Mouse (Mus musculus) left cerebral cortex, postnatal 25 days (tissue): ENCODE data around the gene Rpap2. TPM values are rescaled to one million over a fixed set of nuclear protein-coding genes. Genes with fewer than 3 reads are reported as not detected.
A peak's percentile ranks its signal among the peaks of the same experiment; 100 is the strongest.

ENCODE experiments used
- DNase-seq, 2 experiments: peaks; one replicate each; pipeline ENCODE4 v3.0.0; 2022; ENCODE audit warnings: low spot score in 2 of 2, mixed read lengths in 1 of 2
- intact Hi-C: fragments of 180-260 bp; cut with DNase I; formaldehyde crosslinking; loops from one replicate; pipeline ENCODE4 v1.15.1; 2025
- total RNA-seq, 2 experiments: library from RNA; stranded (reverse); gene quantifications; 2 replicates each; pipeline ENCODE4 v1.2.3; 2021

Rpap2 gene
- total RNA-seq, 2 experiments from 2014 or later, result 23.1 to 23.3 TPM

DNA sequence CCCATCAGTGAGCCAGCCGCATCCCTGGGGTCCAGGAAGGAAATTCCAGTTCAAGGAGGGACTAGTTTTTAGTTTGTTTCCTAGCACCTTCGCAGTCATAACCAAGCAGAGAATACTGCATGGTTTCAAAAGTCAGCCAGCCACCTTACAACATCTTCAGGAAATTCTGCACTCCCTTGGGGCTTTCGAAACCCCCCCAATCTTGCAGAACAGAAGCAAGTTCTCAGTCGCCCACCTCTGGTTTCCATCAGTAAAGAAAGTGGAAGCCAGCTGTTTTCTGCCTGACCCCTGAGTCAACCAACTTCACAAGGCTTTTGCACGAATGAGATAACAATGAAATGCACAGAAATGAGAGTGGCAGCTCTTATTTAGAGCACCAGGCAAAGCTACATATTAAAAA lies 81.2 kb downstream of the Rpap2 start:
- intact Hi-C loops, result no loop called here
- no peak for DNase-seq

DNA sequence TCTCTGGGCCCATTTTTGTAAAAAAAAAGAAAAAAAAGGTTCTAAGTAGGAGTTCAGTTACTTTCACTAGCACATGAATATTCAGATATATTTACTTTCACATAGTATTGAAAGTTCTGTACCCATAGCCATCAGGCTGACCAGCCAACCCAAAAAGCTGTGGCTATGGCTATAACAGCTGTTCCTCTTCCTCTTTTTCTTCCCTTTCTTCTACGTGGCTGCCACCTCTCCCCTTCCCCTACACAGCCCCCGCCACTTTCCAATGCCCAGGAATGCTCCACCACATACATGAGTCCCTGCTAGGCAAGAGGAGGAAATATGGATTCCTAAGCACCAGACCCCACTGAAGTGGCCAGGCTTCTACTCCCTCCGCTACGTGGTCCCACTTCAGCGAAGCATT lies 84.1 kb downstream of the Rpap2 start:
- no peak for DNase-seq

DNA sequence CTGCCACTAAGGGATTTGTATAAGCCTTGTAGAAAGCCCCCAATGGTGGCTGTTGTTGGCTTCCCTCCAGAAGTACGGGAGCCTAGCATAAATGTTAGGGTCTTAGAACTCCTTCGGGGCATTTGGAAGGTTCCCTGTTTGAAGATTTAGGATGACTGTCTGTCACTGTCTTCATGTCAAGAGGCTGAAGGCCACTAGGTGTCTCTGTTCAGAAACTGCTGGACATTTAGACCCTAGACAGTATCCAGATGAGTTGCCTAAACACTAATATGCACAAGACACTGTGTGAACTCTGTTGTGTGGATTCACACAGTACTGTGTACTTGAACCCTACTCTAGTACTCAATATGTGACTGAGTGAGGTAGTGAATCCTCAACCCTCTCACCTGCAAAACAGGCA lies 87.2 kb downstream of the Rpap2 start:
- intact Hi-C loops, result no loop called here
- DNase-seq, result no peak

More for the DNA sequence above, 84.1 kb downstream of the Rpap2 start:
- intact Hi-C loops, result no loop called here

DNA sequence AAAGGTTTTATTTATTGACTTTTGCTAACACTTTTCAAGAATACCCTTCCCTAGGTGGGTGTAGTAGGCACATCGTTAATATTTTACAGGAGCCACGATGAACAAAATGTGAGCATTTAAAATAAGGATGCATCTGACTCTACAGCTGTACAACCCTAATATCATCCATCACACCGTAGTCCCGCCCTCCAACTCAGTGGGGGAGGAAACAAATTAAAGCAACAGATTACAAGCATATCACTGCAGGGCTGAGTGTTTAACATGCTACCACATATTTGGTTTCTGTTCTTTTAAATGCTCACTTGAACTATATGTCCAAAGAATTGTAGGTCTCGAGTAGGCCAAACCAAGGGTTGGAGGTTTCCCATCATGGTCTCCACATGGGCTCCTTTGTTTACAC lies 90.0 kb downstream of the Rpap2 start:
- no peak for DNase-seq
- intact Hi-C loops, result no loop called here

DNA sequence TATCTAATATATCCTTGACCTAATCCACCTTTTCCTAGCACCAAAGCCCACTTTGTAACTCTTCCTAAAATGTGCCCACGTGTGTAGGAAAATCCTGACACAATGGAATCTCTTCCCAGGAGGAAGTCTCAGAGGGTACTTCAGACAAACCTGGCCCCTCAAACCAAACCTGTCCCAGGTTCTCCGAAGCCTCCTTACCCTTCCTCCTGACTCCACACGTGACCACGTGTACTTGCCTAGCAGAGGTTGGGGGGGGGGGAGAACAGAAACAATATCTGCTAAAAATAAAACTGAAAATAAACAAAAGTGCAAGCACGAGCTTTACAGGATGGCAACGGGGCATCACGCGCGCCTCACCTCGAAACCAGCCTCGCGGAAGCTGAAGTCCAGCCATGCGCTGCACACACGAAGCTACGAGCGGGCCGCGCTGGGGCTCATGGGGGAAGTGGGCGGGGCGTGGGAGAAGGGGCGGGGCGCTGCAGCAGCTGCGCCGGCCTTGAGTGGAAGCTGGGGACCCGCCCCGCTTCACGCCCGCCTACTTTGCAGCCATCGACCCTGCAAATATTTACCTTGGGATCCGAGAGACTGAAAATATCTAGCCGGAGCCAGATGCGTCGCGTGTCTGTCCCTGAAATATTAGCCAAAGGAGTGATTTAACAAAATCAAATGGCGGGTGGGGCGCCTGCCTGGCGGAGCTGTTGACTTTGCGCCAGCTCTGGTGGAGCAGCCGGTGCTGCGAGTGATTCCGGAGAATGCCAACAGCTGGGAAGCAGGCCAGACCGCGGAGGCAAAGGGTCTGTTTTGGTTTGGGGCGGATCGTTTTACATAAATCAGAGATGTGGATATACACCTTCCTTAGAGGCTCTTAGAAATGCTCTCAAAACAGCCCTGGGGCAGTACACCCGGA lies 90.7 kb downstream of the Rpap2 start:
- DNase-seq, result peak; percentile 52 to 61
- intact Hi-C loops, result no loop called here

DNA sequence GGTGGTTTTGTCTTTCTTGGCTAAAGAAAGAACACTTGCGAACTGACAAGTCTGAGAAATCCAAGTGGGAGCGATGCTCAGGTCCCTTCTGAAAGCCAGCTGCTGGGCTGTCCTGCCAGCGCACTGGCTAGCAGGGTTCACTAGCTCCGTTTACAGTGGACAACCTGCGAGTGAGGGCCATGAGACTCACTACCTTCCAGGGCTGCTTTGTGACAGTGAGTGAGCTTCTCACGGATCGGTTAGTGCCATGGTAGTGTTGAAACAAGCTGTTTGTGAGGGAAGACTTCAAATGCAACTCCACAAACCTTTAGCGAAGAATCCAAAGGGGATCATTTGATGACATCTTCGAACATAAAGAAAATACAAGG lies 91.3 kb downstream of the Rpap2 start:
- intact Hi-C loops, result no loop called here
- DNase-seq, result no peak

DNA sequence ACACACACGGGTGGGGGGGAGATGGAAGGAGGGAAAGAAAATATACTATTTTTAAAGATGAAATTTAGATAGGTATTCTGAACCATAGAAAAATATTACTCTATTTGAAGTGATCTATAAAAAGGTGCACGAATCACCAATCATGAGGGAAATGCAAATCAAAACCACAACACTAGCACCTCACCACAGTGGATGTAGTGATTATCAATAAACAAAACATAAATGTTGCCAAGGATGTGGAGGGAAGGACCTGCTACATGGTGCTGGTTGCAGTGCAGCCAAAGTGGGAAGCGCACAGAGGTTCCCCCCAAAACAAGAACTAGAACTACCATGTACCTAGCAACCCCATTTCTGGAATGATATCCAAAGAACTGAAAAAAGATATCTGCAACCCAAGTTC lies 97.8 kb downstream of the Rpap2 start:
- intact Hi-C loops, result no loop called here
- no peak for DNase-seq

DNA sequence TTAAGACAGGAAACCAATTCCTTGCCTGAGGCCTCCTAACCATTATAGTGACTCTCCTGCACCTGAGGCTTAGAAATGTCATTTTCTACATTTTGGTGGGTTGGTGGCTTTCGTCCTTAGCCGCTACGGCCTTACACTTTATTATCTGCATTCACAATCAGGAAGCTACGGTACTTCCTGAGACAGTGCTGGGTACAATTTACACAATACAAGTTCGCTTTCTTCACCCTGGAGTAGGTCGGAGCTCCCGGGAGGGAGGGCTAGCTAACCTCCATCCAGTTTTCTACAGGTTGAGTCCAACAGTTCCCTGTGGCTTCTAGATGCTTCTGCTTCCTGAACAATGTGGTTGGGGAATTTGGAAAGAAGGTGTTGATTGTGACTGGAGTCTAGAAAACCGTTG lies 101.7 kb downstream of the Rpap2 start:
- intact Hi-C loops, result no loop called here

DNA sequence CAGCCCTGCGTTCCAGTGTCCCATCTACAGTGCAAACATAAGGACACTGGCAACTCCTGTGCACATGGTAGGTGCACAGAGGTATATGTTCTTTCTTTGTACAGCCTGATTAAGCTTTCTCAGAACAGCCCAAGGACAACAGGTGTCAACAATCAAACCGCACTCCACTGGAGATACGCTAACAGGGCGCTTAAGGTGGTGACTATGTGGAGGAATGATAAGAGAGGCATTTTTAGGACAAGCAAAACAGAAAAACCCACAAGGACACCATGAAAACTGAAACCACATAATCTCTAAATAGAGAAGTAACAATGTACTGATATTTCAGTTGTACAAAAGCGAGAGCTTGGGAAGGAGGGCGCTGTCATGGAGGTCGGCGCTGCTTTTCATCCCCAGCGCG lies 103.7 kb downstream of the Rpap2 start:
- intact Hi-C loops, result no loop called here
- DNase-seq, result no peak

More for the DNA sequence above, 101.7 kb downstream of the Rpap2 start:
- DNase-seq, result no peak

DNA sequence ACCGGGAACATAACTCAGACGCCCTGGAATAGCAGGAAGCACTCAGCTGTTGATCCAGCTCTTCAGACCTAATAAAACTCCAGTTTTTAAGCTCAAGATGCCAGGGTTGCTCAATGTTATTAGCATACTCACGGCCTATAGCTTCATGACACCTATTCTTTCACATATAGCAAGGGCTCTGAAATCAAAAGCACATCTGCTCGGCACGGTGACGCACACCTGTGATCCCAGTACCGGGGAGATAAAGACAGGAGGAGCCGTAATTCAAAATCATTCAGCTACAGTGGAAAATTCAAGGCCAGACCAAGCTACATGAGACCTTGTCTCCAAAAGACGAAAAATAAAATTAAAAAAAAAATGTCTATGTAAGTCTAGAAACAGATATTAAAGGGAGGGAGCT lies 104.5 kb downstream of the Rpap2 start:
- no peak for DNase-seq
- intact Hi-C loops, result no loop called here

DNA sequence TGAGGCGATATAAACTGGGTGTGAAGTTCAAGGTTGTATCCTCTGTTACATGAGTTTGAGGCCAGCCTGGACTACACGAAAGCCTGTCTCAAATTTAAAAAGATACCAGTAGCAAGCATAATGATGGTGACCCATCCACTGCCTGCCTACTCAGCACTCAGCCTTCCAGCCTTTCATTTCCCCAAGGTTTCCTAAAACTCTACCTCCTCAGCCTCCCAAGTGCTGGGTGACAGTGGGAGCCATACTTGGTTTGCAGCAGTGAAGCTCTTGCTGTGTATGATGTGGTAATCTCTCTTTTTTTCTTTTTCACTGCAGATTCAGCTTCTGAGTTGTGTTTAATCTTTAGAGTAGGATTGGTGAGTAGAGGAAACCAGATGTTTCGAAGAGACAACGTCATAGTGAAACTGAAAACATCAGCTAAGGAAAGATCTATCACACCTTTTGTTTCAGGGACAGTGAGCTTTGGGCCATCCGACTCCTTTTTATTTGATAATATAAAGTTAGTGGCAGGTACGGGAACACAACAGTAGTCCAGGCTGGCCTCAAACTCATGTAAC lies 106.1 kb downstream of the Rpap2 start:
- intact Hi-C loops, result no loop called here

DNA sequence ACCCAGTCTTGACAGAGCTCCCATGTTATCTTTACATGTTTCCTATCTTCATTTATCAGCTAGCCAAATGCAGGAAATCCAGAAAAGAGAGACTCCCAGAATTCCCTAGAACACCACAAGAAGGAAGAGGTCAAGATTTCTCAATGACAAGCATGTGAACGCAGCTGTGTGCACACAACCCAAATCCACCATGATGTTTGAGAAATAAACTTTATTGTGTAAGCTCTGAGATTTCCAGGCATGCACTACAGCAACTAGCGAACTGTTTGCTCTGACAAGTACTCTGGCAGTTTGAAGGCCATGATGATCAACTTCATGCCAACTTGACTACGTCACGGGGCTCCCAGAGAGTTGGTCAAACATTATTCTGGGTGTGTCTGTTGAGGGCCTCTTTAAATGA lies 108.6 kb downstream of the Rpap2 start:
- DNase-seq, result no peak
- intact Hi-C loops, result no loop called here

More for the DNA sequence above, 106.1 kb downstream of the Rpap2 start:
- no peak for DNase-seq

DNA sequence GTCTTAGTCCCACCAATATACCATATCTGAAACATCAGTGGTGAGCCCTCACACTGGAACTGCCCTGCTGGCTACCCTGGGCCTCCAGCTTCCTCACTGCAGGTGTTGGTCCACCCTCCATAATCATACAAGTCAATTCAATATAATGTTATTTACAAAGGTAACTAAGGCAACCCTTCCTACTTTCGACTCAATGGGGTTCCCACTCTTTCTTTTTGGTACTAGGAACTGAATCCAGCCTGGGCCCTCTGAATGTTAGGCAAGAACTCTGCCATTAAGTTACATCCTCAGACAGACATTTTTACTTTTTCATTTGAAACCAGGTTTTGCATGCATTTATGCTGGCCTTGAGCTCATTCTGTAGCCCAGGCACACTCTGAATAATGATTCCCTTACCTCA lies 109.1 kb downstream of the Rpap2 start:
- intact Hi-C loops, result no loop called here
- DNase-seq, result no peak

DNA sequence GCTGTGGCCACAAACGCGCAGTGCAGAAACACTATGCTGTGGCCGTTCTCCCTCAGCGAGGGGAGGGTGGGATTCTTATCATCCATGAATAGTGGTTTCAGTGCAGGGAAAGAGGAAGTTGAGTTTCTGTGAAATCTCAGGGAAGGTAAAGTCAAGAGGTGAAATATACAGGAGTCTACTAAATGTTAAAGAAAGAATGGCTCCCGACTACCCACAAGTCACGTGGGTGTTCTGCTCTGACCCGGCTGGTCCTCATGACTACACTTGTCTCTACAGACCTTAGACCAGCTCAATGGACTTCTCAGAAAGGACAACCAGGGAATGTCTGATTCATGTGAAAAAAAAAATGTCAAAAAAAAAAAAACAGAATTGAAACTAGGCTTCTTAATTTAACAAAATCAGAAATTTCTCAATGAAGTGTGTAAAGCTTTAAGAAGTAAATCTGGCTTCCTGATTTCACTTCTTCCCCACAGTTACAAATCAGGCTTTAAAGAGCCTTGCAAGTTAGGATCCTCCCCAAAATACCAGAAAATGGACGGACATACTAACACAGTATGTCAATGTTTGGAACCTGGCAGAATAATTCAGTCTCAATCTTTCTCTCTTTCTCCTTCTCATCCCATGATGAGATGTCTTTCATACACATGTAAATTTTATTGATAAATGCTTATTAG lies 111.1 kb downstream of the Rpap2 start:
- DNase-seq, result no peak
- intact Hi-C loops, result no loop called here

Other genes with a start within 250 kb of the Rpap2 start
- gene Ephx4, start 194.6 kb upstream of the Rpap2 start, total RNA-seq, result 10 to 100 TPM; 85.5 to 86.1 TPM
- gene Lpcat2b, start 165.8 kb upstream of the Rpap2 start, total RNA-seq, result under 1 TPM; 0.18 to 0.32 TPM
- gene Btbd8, start 159.4 kb upstream of the Rpap2 start, total RNA-seq, result 100 to 1,000 TPM; 157 to 161 TPM
- gene Gm42669, start 89.8 kb upstream of the Rpap2 start, total RNA-seq, result under 1 TPM; 0.37 to 0.69 TPM
- gene 1700028K03Rik, start 62.7 kb upstream of the Rpap2 start, total RNA-seq, result 1 to 10 TPM in 1 of 2 experiments, under 1 TPM in 1; 0.85 to 1.2 TPM
- 10 to 100 TPM; 19.2 to 21.2 TPM for gene Glmn, start 515 bp downstream of the Rpap2 start, total RNA-seq
- not detected for gene Gfi1, start 128.7 kb downstream of the Rpap2 start, total RNA-seq
- not detected for gene Ube2d2b, start 232.7 kb downstream of the Rpap2 start, total RNA-seq